Mouse (Mus musculus) induced T-regulatory cell, adult 2 months (primary cell): ENCODE measurements at regions not wholly inside any gene's neighbourhood (a gene's known extent, or its start where the extent isn't known, plus 50 kb on each side); places are given as distances from the start of the nearest gene placed in this dataset.

Experiments used
- DNase-seq: peaks from one replicate; pipeline ENCODE4 v3.0.0-alpha.2; 2012; ENCODE audit warnings: low read depth

GRCm38 (mm10) chr1:43247609-43248008 is 50.8 kb upstream of the Fhl2 start:
- no peak for DNase-seq

GRCm38 (mm10) chr1:43250281-43250680 is 53.5 kb upstream of the Fhl2 start:
- no peak for DNase-seq

- no peak for DNase-seq
These were observed 54.6 kb upstream of the Fhl2 start for GRCm38 (mm10) chr1:43251356-43251755.

- no peak for DNase-seq
These were observed 57.3 kb upstream of the Fhl2 start for GRCm38 (mm10) chr1:43254129-43254528.

- no peak for DNase-seq
These were observed 59.3 kb upstream of the Fhl2 start for GRCm38 (mm10) chr1:43256078-43256477.

- no peak for DNase-seq
These were observed 61.1 kb upstream of the Fhl2 start for GRCm38 (mm10) chr1:43257909-43258308.

- no peak for DNase-seq
These were observed 63.1 kb upstream of the Fhl2 start for GRCm38 (mm10) chr1:43259841-43260240.

GRCm38 (mm10) chr1:43260491-43260890 is 63.7 kb upstream of the Fhl2 start:
- no peak for DNase-seq

- DNase-seq: peak; percentile 78
These were observed 67.7 kb upstream of the Fhl2 start for GRCm38 (mm10) chr1:43264407-43264889.

GRCm38 (mm10) chr1:43265699-43266455 is 69.1 kb upstream of the Fhl2 start:
- DNase-seq: no peak

- peak; percentile 10 for DNase-seq
These were observed 72.9 kb upstream of the Fhl2 start for GRCm38 (mm10) chr1:43269685-43270084.

- no peak for DNase-seq
These were observed 76.6 kb upstream of the Fhl2 start for GRCm38 (mm10) chr1:43273236-43273868.

GRCm38 (mm10) chr1:43291736-43292135 is 95.0 kb upstream of the Fhl2 start:
- DNase-seq: no peak

- no peak for DNase-seq
These were observed 95.8 kb upstream of the Fhl2 start for GRCm38 (mm10) chr1:43292561-43292960.

- DNase-seq: no peak
These were observed 97.6 kb upstream of the Fhl2 start for GRCm38 (mm10) chr1:43294221-43295012.

GRCm38 (mm10) chr1:43297579-43297978 is 100.8 kb upstream of the Fhl2 start:
- DNase-seq: no peak

GRCm38 (mm10) chr1:43298746-43299145 is 102.0 kb upstream of the Fhl2 start:
- DNase-seq: no peak

- peak; percentile 83 for DNase-seq
These were observed 102.9 kb upstream of the Fhl2 start for GRCm38 (mm10) chr1:43299490-43300302.

- DNase-seq: no peak
These were observed 103.9 kb upstream of the Fhl2 start for GRCm38 (mm10) chr1:43300676-43301075.

GRCm38 (mm10) chr1:43301866-43302571 is 105.2 kb upstream of the Fhl2 start:
- no peak for DNase-seq

- no peak for DNase-seq
These were observed 105.9 kb upstream of the Fhl2 start for GRCm38 (mm10) chr1:43302657-43303056.
